Mouse (Mus musculus): Measurements from ENCODE around the gene Suclg1. TPM values are rescaled to one million over a fixed set of nuclear protein-coding genes. Genes with fewer than 3 reads are reported as not detected.

Suclg1 gene
- polyA plus RNA-seq, 1 experiment from 2014 or later: 51.2 TPM

Other genes with a start within 250 kb of the Suclg1 start
- not detected in 3 replicates for gene Dnah6, start 26.7 kb upstream of the Suclg1 start, polyA plus RNA-seq (2018)
- not detected in 3 replicates for gene 4931417E11Rik, start 221.3 kb downstream of the Suclg1 start, polyA plus RNA-seq (2018)